Mouse (Mus musculus) lung, adult 2 months (tissue): ENCODE measurements around the gene Icam2. TPM values are rescaled to one million over a fixed set of nuclear protein-coding genes. Genes with fewer than 3 reads are reported as not detected.
"Not testable (repeated sequence)": the region's sequence is repeated elsewhere in the genome, so short reads cannot be mapped to it uniquely, and the experiment has no call there.

ENCODE experiments used
- DNase-seq: peaks from one replicate; pipeline ENCODE4 v3.0.0; 2022
- H3K4me1 ChIP-seq: fragments of 200-500 bp; 2 replicates; pipeline ENCODE4 v1.6.1; 2011; ENCODE audit warnings: low read length; ENCODE audit not compliant: control insufficient read depth, insufficient read depth
- H3K4me3 ChIP-seq: fragments of 200-500 bp; replicated peaks from 2 replicates; pipeline ENCODE3; 2011; ENCODE audit warnings: low read depth, mild to moderate bottlenecking, control low read depth, low read length; ENCODE audit errors: extremely low read depth
- CTCF ChIP-seq: fragments of 200-500 bp; IDR thresholded peaks from 2 replicates; pipeline ENCODE4 v1.5.1; 2011; ENCODE audit warnings: mild to moderate bottlenecking, low read length, control low read depth; ENCODE audit not compliant: insufficient read depth
- POLR2A ChIP-seq: fragments of 200-500 bp; IDR thresholded peaks from 2 replicates; pipeline ENCODE4 v1.6.1; 2011; ENCODE audit warnings: low read depth, mild to moderate bottlenecking, control low read depth, low read length, borderline replicate concordance; ENCODE audit errors: extremely low read depth
- WGBS: fragments of 180-500 bp; shearing (Covaris S2); methylation state at CpG from one replicate; pipeline ENCODE4 v1.1.7; 2018; 5-methylcytosine and 5-hydroxymethylcytosine counted together
- polyA plus RNA-seq: library from polyadenylated mRNA; depleted of rRNA; stranded (reverse); fragments of >200 nt; gene quantifications from 2 replicates; pipeline ENCODE4 v1.2.3, GENCODE M21; 2012

Icam2 gene
- polyA plus RNA-seq, 1 experiment, result 318 TPM

DNA sequence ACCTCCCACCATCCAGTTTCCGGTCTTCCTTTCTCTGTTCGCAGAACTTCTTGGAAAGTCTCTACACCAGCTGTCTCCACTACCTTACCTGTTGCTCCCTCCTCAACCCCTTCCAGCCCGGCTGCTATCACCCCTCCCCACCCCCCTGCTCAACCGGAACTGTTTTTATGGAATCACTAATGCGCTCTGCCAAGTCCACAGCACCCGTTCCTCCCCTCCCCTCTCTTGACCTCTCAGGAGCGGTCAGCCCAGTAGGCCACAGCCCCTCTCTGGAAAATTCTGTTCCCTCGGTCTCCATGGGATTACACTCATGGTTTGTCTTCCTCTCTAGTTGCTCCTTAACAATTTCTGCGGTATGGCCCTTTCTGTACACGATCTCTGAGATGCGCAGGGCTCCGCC lies 34.7 kb downstream of the Icam2 start, which contains the start of gene Scn4a:
TSS of gene Scn4a (minus strand) at position 101 of the 400 bp plus-strand sequence.
- Histone ChIP-seq H3K4me3 (no peak within 1 kb of the TSS), H3K4me1 (peaks cover 2% of the 10 kb centered on the region; the same call in 1 of the 2 replicates)
- WGBS, result 87% methylated on average over 12 of the region's 12 CpGs

DNA sequence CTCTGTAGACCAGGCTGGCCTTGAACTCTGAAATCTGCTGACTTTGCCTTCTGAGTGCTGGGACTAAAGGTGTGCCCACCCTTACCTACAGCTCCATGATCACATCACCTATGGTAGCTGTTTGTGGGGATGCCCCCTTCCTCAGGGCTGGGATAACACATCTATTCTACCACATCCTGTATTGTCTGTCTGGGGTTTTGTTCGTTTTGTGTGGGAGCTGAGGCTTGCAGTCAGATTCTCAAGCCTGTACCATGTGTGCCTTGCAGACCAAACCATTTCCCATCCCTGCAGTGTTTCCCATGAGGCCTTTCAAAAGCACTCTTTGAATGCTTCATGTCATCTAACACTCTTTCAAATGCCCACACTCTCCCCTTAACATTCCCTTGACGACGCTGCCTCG lies 35.9 kb downstream of the Icam2 start:
- H3K4me3 ChIP-seq, result no peak overlapping the region
- DNase-seq, result no peak
- TF ChIP-seq POLR2A (no peak), CTCF (no peak)
- WGBS, result 68% methylated on average over 4 of the region's 4 CpGs
- peaks cover 2% of the 10 kb centered on the region; the same call in 1 of the 2 replicates for H3K4me1 ChIP-seq

More for the DNA sequence above, 34.7 kb downstream of the Icam2 start, which contains the start of gene Scn4a:
- TF ChIP-seq CTCF (no peak), POLR2A (no peak)
- no peak for DNase-seq

DNA sequence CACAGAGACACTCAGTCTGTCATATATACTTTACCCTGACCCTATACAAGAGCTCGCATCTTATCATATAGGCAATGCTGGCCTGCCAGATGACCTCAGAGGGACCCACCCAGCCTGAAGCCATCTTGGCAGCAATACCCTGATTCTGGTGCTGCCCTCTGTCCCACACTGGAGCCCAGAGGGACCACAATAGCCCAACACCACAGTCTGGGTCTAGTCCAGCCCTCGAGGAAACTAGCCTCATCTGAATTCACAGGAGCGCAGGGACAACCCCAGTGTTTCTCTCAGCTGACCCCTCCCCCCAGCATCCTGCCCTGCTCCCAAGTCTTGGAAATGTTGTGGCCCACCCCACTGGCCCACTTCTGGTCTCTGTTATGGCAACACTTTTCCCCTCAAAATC lies 36.6 kb downstream of the Icam2 start:
- TF ChIP-seq CTCF, result no peak
- no peak for TF ChIP-seq POLR2A
- DNase-seq, result no peak

DNA sequence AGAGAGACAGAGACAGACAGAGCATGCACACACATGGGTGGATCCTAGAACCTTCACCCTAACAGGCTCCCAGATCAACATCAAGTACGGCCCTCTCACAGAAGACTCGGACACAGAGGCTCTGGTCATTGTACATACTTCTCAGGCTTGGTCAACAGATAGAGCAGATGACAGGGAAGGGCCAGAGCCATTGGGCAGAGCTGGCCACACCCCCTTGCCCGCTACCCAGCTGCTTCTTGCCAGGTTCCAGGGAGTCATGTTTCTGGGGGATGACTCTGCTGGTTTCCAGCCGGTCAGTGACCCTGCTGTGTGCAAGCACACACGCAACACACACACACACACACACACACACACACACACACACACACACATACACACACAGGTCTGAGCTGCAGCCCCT lies 37.0 kb downstream of the Icam2 start:
- Histone ChIP-seq H3K4me3 (no peak overlapping the region), H3K4me1 (peaks cover 2% of the 10 kb centered on the region; the same call in 1 of the 2 replicates)
- no peak for DNase-seq
- TF ChIP-seq CTCF (no peak), POLR2A (no peak)
- 69% methylated on average over 5 of the region's 5 CpGs for WGBS

More for the DNA sequence above, 36.6 kb downstream of the Icam2 start:
- WGBS, result 62% methylated on average over 3 of the region's 3 CpGs
- no peak overlapping the region for H3K4me3 ChIP-seq
- H3K4me1 ChIP-seq, result peaks cover 2% of the 10 kb centered on the region; the same call in 1 of the 2 replicates

DNA sequence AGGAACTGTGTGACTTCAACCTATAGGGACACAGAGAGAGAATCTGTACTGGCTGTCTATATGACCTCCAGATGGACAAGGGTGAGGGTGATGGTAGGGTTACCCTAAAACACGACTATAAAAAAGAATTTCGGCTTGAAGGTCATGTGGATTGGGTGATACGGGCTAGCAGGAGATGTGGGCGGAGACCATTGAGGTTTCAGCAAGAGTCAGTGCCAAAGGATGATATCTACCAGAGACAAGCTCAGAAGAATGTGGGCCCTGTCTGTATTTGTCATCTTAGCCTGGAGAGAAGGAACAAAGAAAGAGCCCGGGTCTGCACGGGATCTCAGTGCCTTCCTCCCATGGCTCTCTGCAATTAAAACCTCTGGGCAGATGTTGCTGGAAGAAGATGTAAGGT lies 38.1 kb downstream of the Icam2 start:
- H3K4me3 ChIP-seq, result no peak overlapping the region
- TF ChIP-seq CTCF, result no peak
- no peak for TF ChIP-seq POLR2A
- H3K4me1 ChIP-seq, result no peaks in the 10 kb centered on the region
- 74% methylated on average over 6 of the region's 6 CpGs for WGBS
- DNase-seq, result no peak

DNA sequence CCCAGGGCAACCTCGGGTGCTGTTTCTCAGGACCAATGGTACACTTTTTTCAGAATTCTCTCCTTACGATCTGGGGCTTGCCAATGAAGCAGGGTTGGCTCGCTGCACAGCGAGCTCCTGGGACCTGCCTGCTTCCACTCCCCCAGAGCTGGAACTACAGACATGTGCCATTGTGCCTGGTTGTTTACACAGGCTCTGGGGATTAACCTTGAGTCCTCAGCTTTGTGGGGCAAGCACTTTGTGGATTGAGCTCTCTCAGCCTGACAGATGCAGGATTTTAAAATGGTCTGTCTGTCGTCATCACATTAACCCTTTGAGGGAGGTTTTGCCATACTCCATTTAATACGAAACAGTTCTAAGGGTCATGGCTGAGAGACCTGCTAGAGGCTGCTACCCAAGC lies 43.0 kb downstream of the Icam2 start:
- WGBS, result 50% methylated on average over 6 of the region's 6 CpGs
- H3K4me3 ChIP-seq, result no peak overlapping the region
- no peak for DNase-seq
- H3K4me1 ChIP-seq, result no peaks in the 10 kb centered on the region
- TF ChIP-seq CTCF, result no peak
- TF ChIP-seq POLR2A, result no peak

DNA sequence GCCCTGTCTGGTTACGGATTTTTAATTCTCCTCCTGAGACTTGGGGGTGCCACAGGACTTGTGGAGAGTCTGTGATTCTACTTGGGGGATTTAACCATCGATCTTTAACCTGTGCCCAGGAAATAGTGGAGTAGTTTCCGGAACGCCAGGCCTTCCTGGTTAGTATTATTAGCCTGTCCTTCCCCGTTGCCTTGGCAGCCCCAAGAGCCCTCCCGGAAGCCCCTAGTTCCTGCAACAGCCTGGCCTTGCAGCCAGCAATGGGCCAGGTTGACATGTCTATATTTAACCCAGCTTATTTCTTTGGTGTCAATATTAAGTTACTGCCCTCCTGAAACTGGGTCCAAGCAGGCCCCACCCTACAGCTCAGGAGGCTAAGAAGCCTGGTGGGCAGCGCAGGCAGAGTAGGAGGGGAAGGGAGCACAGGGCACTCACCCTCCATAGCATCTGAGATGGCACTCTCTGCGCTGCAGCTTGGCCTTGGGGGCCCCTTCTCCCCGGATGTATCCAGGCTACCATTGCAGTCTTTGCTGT lies 46.8 kb downstream of the Icam2 start:
- no peak for TF ChIP-seq POLR2A
- no peak for TF ChIP-seq CTCF
- WGBS, result 53% methylated on average over 9 of the region's 9 CpGs
- no peak for DNase-seq
- Histone ChIP-seq H3K4me3 (no peak overlapping the region), H3K4me1 (no peaks in the 10 kb centered on the region)

DNA sequence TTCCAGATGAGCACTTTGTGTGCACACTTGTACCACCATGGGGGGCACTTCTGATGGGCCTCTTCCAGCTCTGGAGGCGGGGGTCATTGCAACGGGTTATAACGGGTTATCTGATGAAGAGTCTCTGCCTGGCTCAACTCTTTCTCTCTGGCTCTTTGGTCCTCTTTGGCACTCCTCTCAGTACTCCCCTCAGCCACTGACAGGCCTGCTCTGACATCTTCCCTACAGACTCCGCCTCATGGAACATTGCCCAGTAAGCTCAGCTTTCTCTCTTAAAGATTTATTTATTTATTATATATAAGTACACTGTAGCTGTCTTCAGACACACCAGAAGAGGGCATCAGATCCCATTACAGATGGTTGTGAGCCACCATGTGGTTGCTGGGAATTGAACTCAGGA lies 48.6 kb downstream of the Icam2 start:
- not testable (repeated sequence) for DNase-seq, H3K4me1 ChIP-seq, H3K4me3 ChIP-seq
- WGBS, result 95% methylated on average over 4 of the region's 4 CpGs

DNA sequence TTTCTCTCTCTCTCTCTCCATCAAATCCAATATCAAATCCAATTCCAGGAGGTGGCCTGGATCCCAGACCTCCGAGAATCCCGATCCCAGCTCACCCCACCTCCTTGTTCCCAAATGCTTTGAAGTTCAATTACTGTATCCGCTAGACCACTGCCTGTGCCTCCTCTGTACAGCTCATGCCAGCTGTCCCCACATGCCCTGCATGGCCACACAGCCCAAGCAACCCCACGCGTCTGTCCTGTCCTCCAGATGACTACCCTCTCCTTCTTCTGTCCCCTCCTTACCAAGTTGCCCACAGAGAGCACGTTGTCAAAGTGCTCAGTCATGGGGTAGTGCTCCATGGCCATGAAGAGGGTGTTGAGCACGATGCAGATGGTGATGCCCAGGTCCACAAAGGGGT lies 49.0 kb downstream of the Icam2 start:
- no peak for DNase-seq
- no peak for TF ChIP-seq CTCF
- TF ChIP-seq POLR2A, result no peak
- 83% methylated on average over 7 of the region's 7 CpGs for WGBS

DNA sequence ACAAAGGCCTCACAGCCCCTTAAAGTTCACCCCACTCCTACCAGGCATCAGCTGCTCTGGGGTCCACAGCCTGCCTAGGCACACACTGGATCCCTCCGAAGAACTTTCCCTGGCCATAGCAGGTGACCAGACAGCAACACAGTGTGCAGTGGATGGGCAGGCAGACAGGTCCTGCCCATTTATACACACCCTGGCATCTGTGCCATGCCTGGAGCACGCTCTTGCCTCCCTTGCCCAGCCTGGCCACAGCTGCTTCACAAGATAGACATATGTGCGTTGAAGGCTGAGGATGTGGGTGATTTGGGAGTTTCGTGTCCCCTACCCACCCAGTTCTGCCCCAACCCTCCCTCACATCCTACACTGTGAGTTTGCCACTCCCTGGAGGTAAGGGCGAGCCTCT lies 49.8 kb downstream of the Icam2 start:
- 82% methylated on average over 5 of the region's 5 CpGs for WGBS
- TF ChIP-seq CTCF (no peak), POLR2A (no peak)
- H3K4me1 ChIP-seq, result no peaks in the 10 kb centered on the region
- DNase-seq, result no peak
- no peak overlapping the region for H3K4me3 ChIP-seq

More for the DNA sequence above, 49.0 kb downstream of the Icam2 start:
- no peak overlapping the region for H3K4me3 ChIP-seq
- no peaks in the 10 kb centered on the region for H3K4me1 ChIP-seq

DNA sequence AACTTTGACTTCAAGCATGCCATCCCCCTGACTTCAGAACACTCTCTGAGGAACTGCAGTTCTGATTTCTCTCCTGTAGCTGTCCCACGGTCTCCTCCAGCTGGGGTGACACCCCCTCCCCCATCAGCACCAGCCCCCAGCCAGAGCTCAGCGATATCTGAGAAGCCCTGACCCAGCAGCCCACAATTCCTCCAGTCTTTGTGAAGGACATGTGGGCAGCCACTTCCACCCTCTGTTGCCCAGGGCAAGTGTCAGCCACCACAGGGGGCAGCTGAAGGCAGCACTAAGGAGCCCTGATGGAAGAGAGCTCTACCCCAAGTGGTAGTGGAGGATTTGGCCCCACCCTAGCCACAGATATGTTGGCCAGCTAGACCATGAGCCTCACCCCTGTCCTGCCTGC lies 53.8 kb downstream of the Icam2 start:
- no peak for DNase-seq
- no peak for TF ChIP-seq POLR2A
- TF ChIP-seq CTCF, result no peak
- Histone ChIP-seq H3K4me1 (no peaks in the 10 kb centered on the region), H3K4me3 (no peak overlapping the region)
- WGBS, result 29% methylated on average over 2 of the region's 2 CpGs
